Mouse (Mus musculus) heart, adult 8-10 months (tissue): Measurements from ENCODE around the gene Tmem110. TPM values are rescaled to one million over a fixed set of nuclear protein-coding genes. Genes with fewer than 3 reads are reported as not detected.

Experiments
- DNase-seq: peaks from one replicate; pipeline ENCODE4 v3.0.0; 2022; ENCODE audit warnings: low spot score
- total RNA-seq, 4 experiments: library from RNA; stranded (reverse); gene quantifications; 2 replicates each; pipeline ENCODE4 v1.2.4; 2022

The Tmem110 gene
- total RNA-seq, 4 experiments from 2014 or later = 6.6 to 11.0 (median 10.0) TPM

GRCm38 (mm10) chr14:30902628-30903027, 77.2 kb downstream of the Tmem110 start:
- DNase-seq = no peak

- no peak for DNase-seq
These were observed 77.6 kb downstream of the Tmem110 start for GRCm38 (mm10) chr14:30903036-30903435.

GRCm38 (mm10) chr14:30904307-30904706, 78.9 kb downstream of the Tmem110 start:
- no peak for DNase-seq

- DNase-seq = no peak
These were observed 80.6 kb downstream of the Tmem110 start for GRCm38 (mm10) chr14:30906001-30906400.

- no peak for DNase-seq
These were observed 82.5 kb downstream of the Tmem110 start for GRCm38 (mm10) chr14:30907814-30908265.

GRCm38 (mm10) chr14:30911141-30911540, 85.8 kb downstream of the Tmem110 start:
- DNase-seq = no peak

- DNase-seq = no peak
These were observed 87.3 kb downstream of the Tmem110 start for GRCm38 (mm10) chr14:30912641-30913040.

GRCm38 (mm10) chr14:30913404-30913803, 88.0 kb downstream of the Tmem110 start:
- no peak for DNase-seq

GRCm38 (mm10) chr14:30916516-30916915, 91.1 kb downstream of the Tmem110 start:
- DNase-seq = no peak

GRCm38 (mm10) chr14:30922053-30922670, 96.8 kb downstream of the Tmem110 start:
- DNase-seq = no peak

- DNase-seq = no peak
These were observed 98.2 kb downstream of the Tmem110 start, which contains the start of gene Itih3 for GRCm38 (mm10) chr14:30923375-30924105. Itih3 (minus strand) TSS chr14:30923760.

GRCm38 (mm10) chr14:30925492-30925891, 100.1 kb downstream of the Tmem110 start:
- no peak for DNase-seq

Other genes starting within 250 kb of the Tmem110 start
- 10 to 100 TPM in 3 of 4 experiments, 1 to 10 TPM in 1; 7.1 to 13.4 (median 11.6) TPM for gene Prkcd, start 199.4 kb upstream of the Tmem110 start, total RNA-seq
- gene Rft1, start 171.2 kb upstream of the Tmem110 start, total RNA-seq = 1 to 10 TPM; 6.6 to 8.0 (median 7.4) TPM
- 10 to 100 TPM; 13.1 to 14.1 (median 13.3) TPM for gene Sfmbt1, start 110.7 kb upstream of the Tmem110 start, total RNA-seq
- 10 to 100 TPM; 10.3 to 13.7 (median 12.1) TPM for gene Mustn1, start 53.6 kb downstream of the Tmem110 start, total RNA-seq
- 1 to 10 TPM; 3.1 to 5.7 (median 4.7) TPM for gene Itih4, start 60.9 kb downstream of the Tmem110 start, total RNA-seq
- 1 to 10 TPM in 1 of 4 experiments, under 1 TPM in 3; 0.32 to 1.2 (median 0.73) TPM for gene Itih3, start 98.2 kb downstream of the Tmem110 start, total RNA-seq
- gene Itih1, start 117.7 kb downstream of the Tmem110 start, total RNA-seq = not detected
- gene Nek4, start 125.8 kb downstream of the Tmem110 start, total RNA-seq = 1 to 10 TPM; 4.7 to 6.3 (median 5.3) TPM
- gene Glt8d1, start 175.8 kb downstream of the Tmem110 start, total RNA-seq = 10 to 100 TPM; 24.1 to 27.0 (median 25.3) TPM
- 100 to 1,000 TPM; 124 to 131 (median 126) TPM for gene Spcs1, start 176.1 kb downstream of the Tmem110 start, total RNA-seq
- 10 to 100 TPM; 45.9 to 52.7 (median 50.3) TPM for gene Pbrm1, start 193.5 kb downstream of the Tmem110 start, total RNA-seq
- gene Gnl3, start 193.6 kb downstream of the Tmem110 start, total RNA-seq = 10 to 100 TPM; 20.6 to 25.6 (median 25.0) TPM